Mouse (Mus musculus) kidney, embryonic 16.5 days (tissue): ENCODE measurements around the gene Cd82. TPM values are rescaled to one million over a fixed set of nuclear protein-coding genes. Genes with fewer than 3 reads are reported as not detected.

Experiments used
- ATAC-seq: fragments of 200-750 bp; cut with Nextera tagmentation; 2 replicates; pipeline ENCODE4 v1.8.0; 2017; ENCODE audit warnings: moderate TSS enrichment; ENCODE audit not compliant: low FRiP score, low TSS enrichment
- H3K27ac ChIP-seq: fragments of 300-500 bp; sonication (generic); 2 replicates; pipeline ENCODE4 v1.5.1; 2014; ENCODE audit warnings: low read length
- H3K27me3 ChIP-seq: fragments of 300-500 bp; sonication (generic); 2 replicates; pipeline ENCODE4 v1.6.1; 2014; ENCODE audit warnings: low read length, control low read depth, mixed read lengths; ENCODE audit not compliant: insufficient read depth
- H3K36me3 ChIP-seq: fragments of 300-500 bp; sonication (generic); 2 replicates; pipeline ENCODE4 v1.6.1; 2014; ENCODE audit warnings: low read length, control low read depth, mixed read lengths; ENCODE audit not compliant: insufficient read depth
- H3K4me1 ChIP-seq: fragments of 300-500 bp; sonication (generic); 2 replicates; pipeline ENCODE4 v1.6.1; 2014; ENCODE audit warnings: low read length, control low read depth, mixed read lengths; ENCODE audit not compliant: insufficient read depth
- H3K4me2 ChIP-seq: fragments of 300-500 bp; sonication (generic); replicated peaks from 2 replicates; pipeline ENCODE4 v1.6.1; 2014; ENCODE audit warnings: low read depth, low read length
- H3K4me3 ChIP-seq: fragments of 300-500 bp; sonication (generic); 2 replicates; pipeline ENCODE4 v1.5.1; 2014; ENCODE audit warnings: mild to moderate bottlenecking, low read length
- H3K9ac ChIP-seq: fragments of 300-500 bp; sonication (generic); replicated peaks from 2 replicates; pipeline ENCODE4 v1.6.1; 2014; ENCODE audit warnings: low read length
- H3K9me3 ChIP-seq: fragments of 300-500 bp; sonication (generic); 2 replicates; pipeline ENCODE4 v1.6.1; 2016; ENCODE audit warnings: low read length, control low read depth
- WGBS: fragments of 180-500 bp; shearing (Covaris S2); extraction: QIAGEN DNeasy Blood & Tissue Kit; methylation state at CpG from one replicate; pipeline ENCODE4 v1.1.7; 2014; 5-methylcytosine and 5-hydroxymethylcytosine counted together
- polyA plus RNA-seq: library from polyadenylated mRNA; unstranded; fragments of >200 nt; fragmentation: Nextera tagmentation; extraction: Ambion mirVana; gene quantifications from 2 replicates; pipeline ENCODE4 v1.2.1, GENCODE M21; 2015

Cd82 gene
- polyA plus RNA-seq, 1 experiment from 2014 or later = 71.8 TPM

DNA sequence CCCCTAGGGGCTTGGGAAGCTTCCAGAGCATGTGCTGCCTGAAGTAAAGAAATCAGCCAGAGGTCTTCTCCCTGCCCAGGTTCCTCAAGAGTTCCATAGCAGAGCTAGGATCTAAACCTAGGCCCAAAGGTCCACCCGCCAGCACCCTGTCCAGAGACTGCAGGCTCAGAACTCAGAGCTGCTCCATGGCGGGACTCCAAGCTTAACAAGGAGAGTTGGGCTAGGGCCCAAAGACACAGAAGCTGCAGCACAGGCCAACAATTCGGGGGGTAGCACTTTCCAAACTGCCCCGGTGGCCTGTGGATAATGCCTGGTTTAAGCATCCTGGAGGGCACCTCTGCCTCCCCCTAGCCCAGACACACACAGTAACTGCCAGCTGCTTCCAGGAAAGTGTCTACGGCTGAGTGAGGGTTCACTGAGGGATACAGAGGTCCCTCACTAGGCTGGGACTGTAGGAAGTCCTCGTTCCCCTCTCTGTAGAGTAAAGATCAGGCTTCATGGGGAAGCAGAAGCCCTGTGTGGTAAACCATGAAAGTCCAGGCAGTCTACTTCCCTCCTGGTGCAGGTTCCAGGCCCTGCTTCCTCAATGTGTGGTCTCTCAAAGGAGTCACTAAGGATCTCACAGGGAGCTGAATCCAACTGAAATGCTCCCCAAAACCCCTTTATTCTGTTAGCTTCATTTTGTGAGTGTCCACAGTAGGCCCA, 5.4 kb downstream of the Cd82 start:
- H3K4me1 ChIP-seq = peaks cover 42% of the 10 kb centered on the region
- 74% methylated on average over 6 of the region's 6 CpGs for WGBS
- H3K4me2 ChIP-seq = no peak overlapping the region
- H3K27me3 ChIP-seq = no peaks in the 10 kb centered on the region
- H3K4me3 ChIP-seq = no peak overlapping the region
- no peak overlapping the region for H3K27ac ChIP-seq
- H3K9ac ChIP-seq = no peak overlapping the region
- no peak for ATAC-seq
- H3K9me3 ChIP-seq = no peaks in the 10 kb centered on the region
- H3K36me3 ChIP-seq = no peaks in the 10 kb centered on the region

DNA sequence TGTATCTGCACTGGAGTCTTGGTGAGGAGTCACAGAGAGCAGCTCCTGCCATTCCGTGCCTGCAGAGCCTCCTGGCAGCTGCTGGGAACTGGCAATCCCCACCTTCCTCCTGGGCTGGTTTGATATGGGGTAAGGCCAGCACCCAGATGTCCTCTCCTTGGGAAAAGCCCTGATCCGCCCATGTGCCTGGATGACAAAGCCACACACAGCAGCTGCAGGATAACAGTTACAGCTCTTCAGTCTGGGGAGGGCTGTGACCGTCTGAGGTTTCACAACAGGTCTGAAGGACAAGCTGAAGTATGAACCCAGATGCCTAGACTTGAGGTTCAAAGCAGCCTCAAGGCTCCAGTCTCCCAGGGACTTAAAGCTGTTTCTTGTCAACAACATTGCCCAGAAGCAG, 6.8 kb downstream of the Cd82 start:
- Histone ChIP-seq H3K27me3 (no peaks in the 10 kb centered on the region), H3K9ac (no peak overlapping the region), H3K27ac (no peak overlapping the region), H3K4me1 (peaks cover 47% of the 10 kb centered on the region), H3K9me3 (no peaks in the 10 kb centered on the region), H3K4me2 (no peak overlapping the region), H3K36me3 (no peaks in the 10 kb centered on the region), H3K4me3 (no peak overlapping the region)
- WGBS = 69% methylated on average over 3 of the region's 3 CpGs
- ATAC-seq = no peak

DNA sequence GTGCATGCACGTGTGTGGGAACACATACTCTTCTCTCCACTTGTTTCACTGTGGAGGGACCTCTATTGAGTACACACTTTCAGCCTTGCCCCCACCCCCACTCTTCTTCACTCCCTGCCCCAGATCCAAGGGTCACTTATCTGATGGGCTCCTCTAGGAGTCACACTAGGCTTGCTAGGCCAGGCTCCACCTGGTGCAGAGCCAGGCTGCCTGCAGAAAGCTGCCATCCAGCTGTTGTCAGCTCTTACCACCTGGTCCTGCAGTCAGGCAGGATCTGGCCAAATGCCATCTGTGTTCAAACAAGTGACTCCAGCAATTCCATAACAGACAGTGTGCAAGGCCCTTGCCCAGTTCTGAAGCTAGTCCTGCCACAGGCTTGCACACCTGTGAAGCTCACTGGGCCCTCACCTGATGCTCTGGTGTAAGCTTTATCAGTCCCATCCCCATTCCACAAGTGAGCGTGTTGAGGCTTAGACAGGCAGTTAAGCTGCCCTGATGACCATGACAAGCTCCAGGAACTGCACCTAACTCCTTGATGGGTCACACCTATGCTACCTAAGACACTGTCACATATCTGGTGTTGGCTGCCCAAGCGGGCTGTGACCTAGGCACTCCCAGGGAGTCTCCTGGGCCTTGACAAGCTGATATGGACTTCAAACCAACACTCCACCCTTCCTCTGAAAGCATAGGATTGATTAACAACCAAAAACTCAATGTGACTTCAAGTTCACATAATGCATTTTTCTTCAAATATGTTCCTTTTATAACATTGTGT, 7.9 kb downstream of the Cd82 start:
- Histone ChIP-seq H3K4me2 (no peak overlapping the region), H3K4me1 (peaks cover 54% of the 10 kb centered on the region), H3K36me3 (no peaks in the 10 kb centered on the region), H3K27ac (no peak overlapping the region), H3K9me3 (no peaks in the 10 kb centered on the region), H3K9ac (no peak overlapping the region), H3K27me3 (no peaks in the 10 kb centered on the region), H3K4me3 (no peak overlapping the region)
- WGBS = 79% methylated on average over 3 of the region's 3 CpGs
- no peak for ATAC-seq

DNA sequence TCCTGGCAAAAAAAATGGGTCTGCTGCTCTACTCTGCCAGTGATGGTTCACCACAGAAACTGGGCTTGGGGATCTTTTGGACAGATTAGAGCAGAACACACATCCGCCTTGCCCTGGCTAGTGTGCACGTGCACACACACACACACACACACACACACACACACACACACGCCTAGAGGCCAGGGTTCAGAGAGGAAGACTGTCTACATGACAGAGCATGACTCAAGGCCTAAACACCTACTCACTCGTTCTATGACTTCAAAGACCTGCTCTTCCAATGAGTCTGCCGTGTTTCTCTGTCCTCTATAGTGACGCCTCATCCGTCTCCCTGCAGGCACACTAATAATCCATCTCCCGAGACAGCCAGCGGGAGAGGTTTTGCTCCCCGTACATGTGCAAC, 8.6 kb downstream of the Cd82 start:
- Histone ChIP-seq H3K27me3 (no peaks in the 10 kb centered on the region), H3K27ac (no peak overlapping the region; the same call in 1 of the 2 replicates), H3K4me1 (peaks cover 50% of the 10 kb centered on the region), H3K9me3 (no peaks in the 10 kb centered on the region), H3K4me2 (0 out of 2 replicates have a peak overlapping the region, but pooled peaks have one; percentile 14), H3K9ac (no peak overlapping the region), H3K36me3 (no peaks in the 10 kb centered on the region), H3K4me3 (no peak overlapping the region)
- no peak for ATAC-seq
- WGBS = 58% methylated on average over 10 of the region's 10 CpGs

DNA sequence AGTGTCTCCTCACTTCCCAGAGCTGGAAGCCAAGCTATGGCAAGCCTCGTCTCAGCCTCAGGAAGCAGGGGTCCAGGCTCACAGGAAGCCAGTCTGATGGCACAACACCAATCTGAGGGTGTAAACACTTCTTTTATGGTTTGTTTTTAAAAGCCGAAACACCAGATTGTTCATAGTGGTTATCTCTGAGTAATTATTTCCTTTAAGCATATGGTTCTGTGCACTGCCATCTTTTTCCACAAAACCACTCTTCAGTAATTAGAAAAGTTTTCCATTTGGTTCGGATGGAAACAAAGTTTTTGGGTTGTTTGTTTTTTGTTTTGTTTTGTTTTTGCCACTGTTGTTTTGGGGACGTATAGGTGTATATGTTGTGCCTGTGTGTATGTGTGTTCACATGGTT, 9.9 kb downstream of the Cd82 start:
- Histone ChIP-seq H3K4me1 (peaks cover 44% of the 10 kb centered on the region), H3K4me3 (no peak overlapping the region), H3K36me3 (no peaks in the 10 kb centered on the region), H3K27me3 (no peaks in the 10 kb centered on the region), H3K9ac (peak overlapping the region; percentile 5; the same call in 1 of the 2 replicates), H3K9me3 (no peaks in the 10 kb centered on the region), H3K4me2 (0 out of 2 replicates have a peak overlapping the region, but pooled peaks have one; percentile 3), H3K27ac (peak overlapping the region; percentile 78)
- ATAC-seq = no peak
- WGBS = 82% methylated on average over 4 of the region's 4 CpGs

DNA sequence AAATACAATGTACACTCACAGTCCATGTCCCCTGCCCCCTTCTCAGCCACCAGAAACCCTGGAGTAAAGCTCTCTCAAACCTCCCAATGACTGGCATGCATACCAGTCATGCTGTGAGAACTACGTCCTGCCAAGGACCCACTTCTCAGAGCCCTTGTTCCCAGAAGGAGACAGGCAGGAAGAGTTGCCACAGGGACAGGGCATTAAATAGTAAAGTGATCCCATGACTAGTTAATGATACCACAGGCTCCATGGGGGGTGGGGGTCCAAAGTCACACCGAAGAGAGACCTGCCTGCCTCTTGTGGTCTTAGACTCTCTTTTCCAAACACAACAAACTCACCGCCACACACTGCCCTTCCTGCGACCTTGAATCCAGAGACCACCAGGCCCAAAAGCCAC, 10.4 kb downstream of the Cd82 start:
- peaks cover 40% of the 10 kb centered on the region for H3K4me1 ChIP-seq
- ATAC-seq = no peak; the same call in 1 of the 2 replicates
- H3K9ac ChIP-seq = peak overlapping the region; percentile 5; the same call in 1 of the 2 replicates
- WGBS = 53% methylated on average over 4 of the region's 4 CpGs
- no peak overlapping the region for H3K4me2 ChIP-seq
- peak overlapping the region; percentile 78 for H3K27ac ChIP-seq
- no peak overlapping the region for H3K4me3 ChIP-seq
- no peaks in the 10 kb centered on the region for H3K36me3 ChIP-seq
- no peaks in the 10 kb centered on the region for H3K9me3 ChIP-seq
- H3K27me3 ChIP-seq = no peaks in the 10 kb centered on the region

DNA sequence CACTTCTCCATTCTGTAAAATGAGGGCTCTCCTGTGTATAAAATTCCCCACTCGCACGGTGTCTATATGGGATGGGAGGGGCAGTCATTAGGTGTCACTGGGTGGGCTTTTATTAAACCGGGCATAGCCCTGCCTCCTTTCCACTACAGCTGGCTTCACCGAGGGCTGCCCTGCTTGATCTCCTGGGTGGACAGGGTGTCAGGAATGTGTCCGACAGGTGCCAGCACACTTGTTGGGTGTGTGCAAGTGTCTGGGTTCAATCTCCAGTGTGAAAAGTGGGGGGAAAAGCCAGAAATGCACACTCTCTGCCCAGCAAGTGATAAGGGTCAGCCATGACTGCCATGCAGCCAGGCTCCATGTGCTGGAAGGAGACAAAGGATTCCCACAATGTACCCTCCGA, 10.9 kb downstream of the Cd82 start:
- Histone ChIP-seq H3K9me3 (no peaks in the 10 kb centered on the region), H3K4me2 (no peak overlapping the region), H3K27me3 (no peaks in the 10 kb centered on the region), H3K9ac (peak overlapping the region; percentile 40), H3K4me1 (peaks cover 39% of the 10 kb centered on the region), H3K36me3 (no peaks in the 10 kb centered on the region), H3K27ac (peak overlapping the region; percentile 78), H3K4me3 (no peak overlapping the region)
- ATAC-seq = peak; percentile 13; the same call in 1 of the 2 replicates
- WGBS = 52% methylated on average over 6 of the region's 6 CpGs

DNA sequence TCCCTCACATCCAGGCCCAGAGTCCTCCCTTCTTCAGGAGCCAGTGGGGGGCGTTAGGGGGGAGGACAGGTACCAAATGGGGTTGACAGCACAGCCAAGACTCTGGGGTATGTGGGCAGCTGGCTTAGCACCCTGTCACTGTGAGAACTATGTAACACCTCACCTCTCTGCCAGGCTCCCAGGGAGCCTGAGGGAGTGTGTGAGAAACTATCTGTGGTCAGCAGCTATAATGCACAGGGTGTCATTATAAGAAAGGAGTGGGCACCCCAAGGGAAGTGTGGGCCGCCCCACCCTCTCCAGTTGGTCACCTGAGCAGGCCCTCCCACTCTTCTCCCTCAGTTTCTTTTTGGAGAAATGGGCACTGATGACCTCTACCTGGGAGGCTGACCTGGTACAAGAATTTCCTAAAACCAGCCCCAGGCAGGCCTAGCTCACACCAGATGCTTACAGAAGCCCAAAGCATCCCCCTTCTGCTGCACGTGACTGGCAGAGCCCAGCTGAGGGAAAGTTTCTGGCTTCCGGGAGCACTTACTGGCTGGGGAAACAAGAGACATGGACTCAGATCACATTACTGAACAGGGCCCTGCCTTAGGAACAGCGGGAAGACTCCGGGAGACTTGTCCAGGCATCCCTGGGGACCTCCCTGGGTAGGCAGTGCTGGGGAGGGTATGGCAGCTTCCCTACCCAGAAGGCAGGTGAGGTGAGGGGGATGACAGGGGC, 11.6 kb downstream of the Cd82 start:
- no peak overlapping the region for H3K4me3 ChIP-seq
- H3K4me2 ChIP-seq = no peak overlapping the region
- H3K9me3 ChIP-seq = no peaks in the 10 kb centered on the region
- WGBS = 32% methylated on average over 6 of the region's 6 CpGs
- no peaks in the 10 kb centered on the region for H3K36me3 ChIP-seq
- H3K27ac ChIP-seq = peak overlapping the region; percentile 78
- no peaks in the 10 kb centered on the region for H3K27me3 ChIP-seq
- ATAC-seq = peak; percentile 42; the same call in 1 of the 2 replicates
- H3K4me1 ChIP-seq = peaks cover 42% of the 10 kb centered on the region
- H3K9ac ChIP-seq = peak overlapping the region; percentile 40

DNA sequence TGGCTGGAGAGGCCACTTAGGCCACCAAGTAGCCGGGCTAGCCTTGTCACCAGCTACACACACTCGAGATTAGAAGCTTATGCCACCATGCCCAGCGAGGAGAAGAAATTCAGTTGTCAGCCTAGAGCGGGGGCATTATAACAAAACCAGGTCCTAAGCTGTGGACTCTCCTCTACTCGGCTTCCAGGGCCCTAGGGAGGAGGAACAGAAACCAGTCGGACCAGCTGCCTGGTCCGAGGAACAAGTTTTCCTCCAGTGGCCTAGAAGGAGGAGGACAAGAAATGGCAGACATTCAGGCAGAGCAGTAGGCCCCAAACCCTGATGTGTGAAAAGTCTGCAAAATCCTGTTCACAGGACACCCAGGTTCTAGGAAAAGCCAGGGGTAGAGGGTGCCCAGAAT, 12.2 kb downstream of the Cd82 start:
- no peak for ATAC-seq

More for the DNA sequence above, 12.2 kb downstream of the Cd82 start:
- peak overlapping the region; percentile 78 for H3K27ac ChIP-seq
- H3K4me3 ChIP-seq = no peak overlapping the region
- peaks cover 43% of the 10 kb centered on the region for H3K4me1 ChIP-seq
- no peaks in the 10 kb centered on the region for H3K36me3 ChIP-seq
- no peaks in the 10 kb centered on the region for H3K9me3 ChIP-seq
- H3K27me3 ChIP-seq = no peaks in the 10 kb centered on the region
- no peak overlapping the region for H3K9ac ChIP-seq
- WGBS = 75% methylated on average over 7 of the region's 7 CpGs
- H3K4me2 ChIP-seq = no peak overlapping the region
